Mouse (Mus musculus): ENCODE data around the gene Gm20388.

GRCm38 (mm10) chr8:121474898-121475284 is 1564.2 kb downstream of the Gm20388 start:
- TF ChIP-seq CTCF (IDR thresholded peaks at IDR 0.05; ENCODE audit: low read depth) (no peak), EP300 (IDR thresholded peaks at IDR 0.05; ENCODE audit: low read depth) (no peak)

All from liver, embryonic 14.5 days (tissue).